Comparison of ENCODE assay signal across 12 mouse cellular contexts in the genomic region with DNA sequence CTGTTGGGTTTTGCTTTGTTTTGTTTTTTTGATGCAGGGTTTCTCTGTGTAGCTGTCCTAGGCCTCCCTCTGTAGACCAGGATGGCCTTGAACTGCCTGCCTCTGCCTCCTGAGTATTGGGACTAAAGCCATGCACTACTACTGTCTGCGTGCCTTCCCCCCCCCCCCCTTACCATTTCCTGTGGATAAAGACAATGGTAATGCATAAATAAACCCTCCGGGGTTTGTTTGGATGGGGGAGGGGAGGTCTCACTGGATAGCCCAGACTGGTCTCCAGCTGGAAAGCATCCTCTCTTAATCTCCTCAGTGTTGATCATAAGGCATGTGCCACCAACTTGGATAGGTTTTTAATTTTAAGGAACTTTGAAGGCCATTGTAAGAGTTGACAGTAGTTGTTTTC. TPM values are rescaled to one million over a fixed set of nuclear protein-coding genes. Genes with fewer than 3 reads are reported as not detected.
DNase-seq lines count a peak whose midpoint lies in the region; ATAC-seq lines count a peak whose summit lies in the region.
"Had no signal": no experiment of that assay in that cellular context is flagged by ENCODE, and none has a peak within 500 bp of the region (broad histone marks: within the 10 kb centered on the region; RNA-seq: fewer than 3 reads in every experiment).

No protein-coding gene starts in this region.

- H3K9ac ChIP-seq in heart, embryonic 14.5 days (ENCODE audit: low read length) = no peak overlapping the region
- no peak overlapping the region for H3K9ac ChIP-seq in midbrain, embryonic 13.5 days (replicated peaks)
- H3K9ac ChIP-seq in midbrain, embryonic 11.5 days (ENCODE audit: low read length) = no peak overlapping the region
- no peak overlapping the region for H3K9ac ChIP-seq in heart, embryonic 16.5 days (ENCODE audit: low read length)

- peak; percentile 60; the same call in 1 of the 2 replicates for ATAC-seq in heart, embryonic 14.5 days (ENCODE audit: insufficient number of reproducible peaks, insufficient read depth, low FRiP score, low read depth)
- 0 out of 2 replicates have a peak, but pooled peaks have one; percentile 14 for ATAC-seq in midbrain, embryonic 13.5 days
- ATAC-seq in midbrain, embryonic 11.5 days (ENCODE audit: low FRiP score) = no peak
- peak; percentile 64 for ATAC-seq in heart, embryonic 16.5 days (replicated peaks; ENCODE audit: extremely low read depth, insufficient read depth, low FRiP score)
- ATAC-seq: inflammation-experienced regulatory T-cells, adult 6 months had no signal

- no peak for DNase-seq in heart, adult 8-10 months (ENCODE audit: low spot score)
- no peak for DNase-seq in midbrain, embryonic 11.5 days (ENCODE audit: low spot score, missing footprints)
- peak; percentile 44 to 51 for DNase-seq in lung, postnatal 4 days
- no peak for DNase-seq in Muller cell, postnatal 12 days (ENCODE audit: inconsistent ontology term)
- DNase-seq: cerebellum, postnatal 25 days; gastrocnemius, postnatal 10 days; thymus, postnatal 4 days had no signal

- no peaks in the 10 kb centered on the region for H3K27me3 ChIP-seq in heart, embryonic 14.5 days (ENCODE audit: control insufficient read depth, insufficient read depth, low read length)
- no peaks in the 10 kb centered on the region for H3K27me3 ChIP-seq in midbrain, embryonic 13.5 days
- H3K27me3 ChIP-seq in midbrain, embryonic 11.5 days (ENCODE audit: control insufficient read depth, insufficient read depth, low read length) = no peaks in the 10 kb centered on the region
- H3K27me3 ChIP-seq in heart, embryonic 16.5 days (ENCODE audit: control insufficient read depth, insufficient read depth, low read length) = no peaks in the 10 kb centered on the region

- H3K4me1 ChIP-seq in heart, embryonic 14.5 days (ENCODE audit: control insufficient read depth in 2 of 2, insufficient read depth in 2 of 2, low read length in 2 of 2) = peaks cover 9 to 45% of the 10 kb centered on the region in 2 experiments
- H3K4me1 ChIP-seq in midbrain, embryonic 13.5 days (replicated peaks) = peaks cover 33% of the 10 kb centered on the region
- no peaks in the 10 kb centered on the region for H3K4me1 ChIP-seq in midbrain, embryonic 11.5 days (ENCODE audit: control insufficient read depth, insufficient read depth, low read length)
- peaks cover 44% of the 10 kb centered on the region for H3K4me1 ChIP-seq in heart, embryonic 16.5 days (ENCODE audit: control insufficient read depth, insufficient read depth, low read length)

- H3K36me3 ChIP-seq in heart, embryonic 14.5 days (ENCODE audit: control insufficient read depth, insufficient read depth, low read length) = peaks cover 52% of the 10 kb centered on the region
- H3K36me3 ChIP-seq in midbrain, embryonic 13.5 days = peaks cover 27% of the 10 kb centered on the region
- H3K36me3 ChIP-seq in midbrain, embryonic 11.5 days (ENCODE audit: control insufficient read depth, insufficient read depth, low read length) = peaks cover 3% of the 10 kb centered on the region; the same call in 1 of the 2 replicates
- peaks cover 8% of the 10 kb centered on the region for H3K36me3 ChIP-seq in heart, embryonic 16.5 days (ENCODE audit: control insufficient read depth, insufficient read depth)

- H3K4me2 ChIP-seq in heart, embryonic 14.5 days (ENCODE audit: low read length) = no peak overlapping the region
- no peak overlapping the region for H3K4me2 ChIP-seq in midbrain, embryonic 13.5 days (replicated peaks)
- H3K4me2 ChIP-seq in midbrain, embryonic 11.5 days = no peak overlapping the region
- no peak overlapping the region for H3K4me2 ChIP-seq in heart, embryonic 16.5 days (ENCODE audit: low read depth, low read length)

- H3K4me3 ChIP-seq in heart, embryonic 14.5 days (ENCODE audit: control insufficient read depth in 1 of 2, insufficient read depth in 1 of 2, low read depth in 1 of 2, low read length in 2 of 2) = no peak overlapping the region
- no peak overlapping the region for H3K4me3 ChIP-seq in midbrain, embryonic 13.5 days (replicated peaks)
- no peak overlapping the region for H3K4me3 ChIP-seq in midbrain, embryonic 11.5 days (ENCODE audit: low read depth, low read length)
- H3K4me3 ChIP-seq in heart, embryonic 16.5 days (ENCODE audit: low read length) = no peak overlapping the region

- 29% methylated on average over 2 of the region's 2 CpGs for WGBS in heart, embryonic 14.5 days
- 8% methylated on average over 2 of the region's 2 CpGs for WGBS in midbrain, embryonic 13.5 days
- WGBS in midbrain, embryonic 11.5 days = 40% methylated on average over 2 of the region's 2 CpGs
- 6% methylated on average over 2 of the region's 2 CpGs for WGBS in heart, embryonic 16.5 days

- no peaks in the 10 kb centered on the region for H3K9me3 ChIP-seq in heart, embryonic 14.5 days (ENCODE audit: control insufficient read depth, low read length)
- H3K9me3 ChIP-seq in midbrain, embryonic 13.5 days = no peaks in the 10 kb centered on the region
- H3K9me3 ChIP-seq in midbrain, embryonic 11.5 days (ENCODE audit: control insufficient read depth, low read length) = no peaks in the 10 kb centered on the region
- no peaks in the 10 kb centered on the region for H3K9me3 ChIP-seq in heart, embryonic 16.5 days (replicated peaks; ENCODE audit: control insufficient read depth, low read length)

- H3K27ac ChIP-seq in heart, embryonic 14.5 days (replicated peaks in 1 of 2; ENCODE audit: control insufficient read depth in 1 of 2, insufficient read depth in 1 of 2, low read depth in 2 of 2, low read length in 2 of 2) = no peak overlapping the region
- no peak overlapping the region for H3K27ac ChIP-seq in midbrain, embryonic 13.5 days
- H3K27ac ChIP-seq in midbrain, embryonic 11.5 days (ENCODE audit: low read depth, low read length) = no peak overlapping the region
- H3K27ac ChIP-seq in heart, embryonic 16.5 days (ENCODE audit: low read length) = no peak overlapping the region
- H3K27ac ChIP-seq: macrophage had no signal

RNA-seq across cellular contexts. Expression of a gene that starts 8.2 kb away (rescaled TPM):
- polyA plus RNA-seq in heart, embryonic 14.5 days (2014; fragmentation: Nextera tagmentation; extraction: Ambion mirVana) = 156 and 161 TPM in 2 replicates
- total RNA-seq in heart, adult 8-10 months (2022) = 100 to 1,000 TPM; 137 to 180 (median 163) TPM
- 172 and 185 TPM in 2 replicates for polyA plus RNA-seq in midbrain, embryonic 13.5 days (2015; fragmentation: Nextera tagmentation; extraction: Ambion mirVana)
- polyA plus RNA-seq in midbrain, embryonic 11.5 days (2014; fragmentation: Nextera tagmentation; extraction: Ambion mirVana) = 136 and 144 TPM in 2 replicates
- 93.0 and 113 TPM in 2 replicates for polyA plus RNA-seq in heart, embryonic 16.5 days (2015; fragmentation: Nextera tagmentation; extraction: Ambion mirVana)

RNA-seq across cellular contexts. Expression of a gene that starts 38.3 kb away (rescaled TPM):
- polyA plus RNA-seq in heart, embryonic 14.5 days (2014; fragmentation: Nextera tagmentation; extraction: Ambion mirVana) = 36.1 and 38.1 TPM in 2 replicates
- 10 to 100 TPM; 21.4 to 26.2 (median 24.5) TPM for total RNA-seq in heart, adult 8-10 months (2022)
- 78.1 and 78.8 TPM in 2 replicates for polyA plus RNA-seq in midbrain, embryonic 13.5 days (2015; fragmentation: Nextera tagmentation; extraction: Ambion mirVana)
- 52.5 and 57.4 TPM in 2 replicates for polyA plus RNA-seq in midbrain, embryonic 11.5 days (2014; fragmentation: Nextera tagmentation; extraction: Ambion mirVana)
- polyA plus RNA-seq in heart, embryonic 16.5 days (2015; fragmentation: Nextera tagmentation; extraction: Ambion mirVana) = 40.0 and 40.3 TPM in 2 replicates

Comparison
In these comparisons a context has a peak if more than half of its experiments do, and no peak if none do; other contexts are left out.
1. DNase-seq: peak in lung, postnatal 4 days (2 of 2); none in heart, adult 8-10 months (single experiment), midbrain, embryonic 11.5 days (single experiment) and Muller cell, postnatal 12 days (single experiment).